Mouse (Mus musculus) olfactory bulb, adult 2 months (tissue): ENCODE results near the gene Fancd2os.

Experiments
- CTCF ChIP-seq: fragments of 200-500 bp; IDR thresholded peaks from 2 replicates; pipeline ENCODE4 v1.5.1; 2012; ENCODE audit warnings: low read depth, mild to moderate bottlenecking, low read length, moderate library complexity; ENCODE audit not compliant: insufficient read depth
- POLR2A ChIP-seq: fragments of 200-500 bp; IDR thresholded peaks from 2 replicates; pipeline ENCODE4 v1.6.1; 2012; ENCODE audit warnings: mild to moderate bottlenecking, low read depth, low read length, moderate library complexity; ENCODE audit not compliant: insufficient read depth

GRCm38 (mm10) chr6:113643967-113644366, 43.5 kb upstream of the Fancd2os start:
- TF ChIP-seq CTCF (no peak), POLR2A (no peak)
